Mouse (Mus musculus): Measurements from ENCODE around the gene Strip2.

GRCm38 (mm10) chr6:29981797-29982196, 65.0 kb downstream of the Strip2 start:
- TF ChIP-seq CTCF (IDR thresholded peaks at IDR 0.05 in 2 of 3, conservative IDR thresholded peaks at IDR 0.05 in 1 of 3; ENCODE audit: control insufficient read depth in 1 of 3, insufficient read depth in 1 of 3, low read depth in 2 of 3, low read length in 3 of 3, poor library complexity in 1 of 3, severe bottlenecking in 1 of 3) (peak in 1 of 3 experiments; percentile 29; a peak in 2 of 6 replicates), RAD21 (IDR thresholded peaks at IDR 0.05; ENCODE audit: low read depth, low read length) (no peak), ZNF384 (IDR thresholded peaks at IDR 0.05; ENCODE audit: low read depth, low read length) (no peak)
